Mouse (Mus musculus) thymus, adult 2 months (tissue): ENCODE results near the gene Dhrs13.

Source experiments
- CTCF ChIP-seq: fragments of 200-500 bp; IDR thresholded peaks from 2 replicates; pipeline ENCODE4 v1.5.1; 2012; ENCODE audit warnings: mild to moderate bottlenecking, control low read depth, low read length, moderate library complexity, borderline replicate concordance; ENCODE audit not compliant: control insufficient read depth, poor library complexity, insufficient read depth; ENCODE audit errors: extremely low read depth
- POLR2A ChIP-seq: fragments of 200-500 bp; IDR thresholded peaks from 2 replicates; pipeline ENCODE4 v1.6.1; 2012; ENCODE audit warnings: mild to moderate bottlenecking, low read length, control low read depth, moderate library complexity; ENCODE audit not compliant: control insufficient read depth, poor library complexity, insufficient read depth; ENCODE audit errors: extremely low read depth

GRCm38 (mm10) chr11:78029240-78029639 lies 2.8 kb upstream of the Dhrs13 start:
- TF ChIP-seq CTCF (no peak), POLR2A (no peak)
